Mouse (Mus musculus) MEL-GATA-1-ER (cell line): Measurements from ENCODE around the gene Neurog3.

Experiments
- DNase-seq: peaks from one replicate; pipeline ENCODE4 v3.0.0-alpha.2; 2012; ENCODE audit warnings: low read depth; ENCODE audit errors: extremely low read depth

The Neurog3 gene

DNA sequence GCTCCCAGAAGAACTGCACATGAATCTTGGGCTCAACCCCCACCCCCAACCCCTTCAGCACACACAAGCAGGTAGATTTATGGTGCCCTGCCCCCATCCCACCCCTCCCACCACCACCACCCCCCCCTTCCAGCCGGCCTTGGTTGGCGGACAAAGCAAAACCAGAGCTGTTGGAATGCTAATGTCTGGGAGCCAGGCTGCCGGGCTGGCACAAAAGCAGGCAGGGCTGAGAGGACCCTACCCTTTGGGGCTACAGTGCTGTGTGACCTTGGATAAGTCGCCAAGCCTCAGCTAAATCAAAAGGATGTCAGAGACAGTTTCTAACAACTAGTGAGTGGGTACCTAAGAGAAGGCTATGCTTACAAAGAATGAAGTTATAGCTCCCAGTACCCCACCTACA, 4.3 kb downstream of the Neurog3 start:
- DNase-seq = no peak

DNA sequence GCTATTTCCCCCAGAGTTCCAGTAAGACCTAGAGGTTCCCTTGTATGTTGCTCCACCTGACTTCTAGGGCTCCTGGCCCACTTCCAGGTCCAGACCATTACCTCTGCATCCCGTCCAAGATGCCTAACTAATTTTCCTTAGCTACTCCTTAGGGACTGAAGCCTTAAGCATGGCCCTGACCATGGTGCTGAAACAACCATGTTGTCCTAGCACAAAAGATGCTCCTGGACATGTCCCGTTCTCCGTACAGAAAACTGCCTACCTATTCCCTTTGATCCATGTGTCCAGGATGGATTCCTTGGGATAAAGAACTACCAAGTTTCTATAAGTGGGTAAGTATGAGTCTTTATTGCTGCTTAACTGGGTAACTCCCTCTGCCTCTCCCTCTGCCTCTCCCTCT, 5.2 kb downstream of the Neurog3 start:
- DNase-seq = no peak

DNA sequence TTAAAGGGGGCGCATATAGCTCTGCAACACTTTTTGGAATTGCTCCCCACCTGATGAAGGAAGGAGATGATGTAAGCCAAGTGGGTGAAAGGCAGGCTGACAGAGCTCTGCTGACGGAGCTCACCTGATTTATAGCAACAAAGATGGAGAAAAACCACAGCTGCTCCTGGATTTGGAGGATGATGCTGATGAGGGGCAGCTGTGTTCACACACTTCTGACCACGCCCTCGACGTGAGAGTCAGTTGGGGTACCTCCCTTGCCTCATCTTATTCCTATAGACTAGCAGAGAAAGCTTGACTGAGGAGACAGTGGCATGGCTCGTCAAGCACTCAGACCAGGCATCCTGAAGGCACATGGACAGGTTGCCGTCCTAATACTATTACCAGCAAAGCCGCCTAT, 10.9 kb downstream of the Neurog3 start, which contains the start of gene Fam241b:
TSS of gene Fam241b (minus strand) at position 101 of the 400 bp plus-strand sequence.
- DNase-seq = no peak

GRCm38 (mm10) chr10:62145957-62146356, 13.1 kb downstream of the Neurog3 start:
- DNase-seq = no peak

GRCm38 (mm10) chr10:62147466-62148248, 14.8 kb downstream of the Neurog3 start:
- no peak for DNase-seq

DNA sequence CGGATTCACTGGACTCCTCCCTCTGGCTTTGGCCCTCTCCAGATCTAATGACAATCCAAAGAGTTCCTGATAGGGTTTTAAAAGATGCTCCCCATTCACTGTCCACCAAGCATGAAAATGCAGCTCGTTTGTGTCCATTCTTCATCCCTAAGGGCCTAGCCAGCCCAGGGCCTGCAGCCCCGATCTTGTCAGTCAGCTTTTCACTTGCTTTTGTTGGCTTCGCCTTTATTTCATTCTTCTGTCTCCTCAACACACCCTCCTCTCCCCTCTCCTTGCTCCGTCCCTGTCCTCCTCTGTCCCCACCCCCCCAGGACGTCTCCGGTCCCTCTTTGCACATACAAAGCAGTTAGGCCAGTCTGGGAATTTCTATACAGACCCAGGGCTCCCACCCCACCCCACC, 17.0 kb downstream of the Neurog3 start:
- DNase-seq = no peak

- DNase-seq = no peak
These were observed 29.5 kb downstream of the Neurog3 start for GRCm38 (mm10) chr10:62162410-62162809.

DNA sequence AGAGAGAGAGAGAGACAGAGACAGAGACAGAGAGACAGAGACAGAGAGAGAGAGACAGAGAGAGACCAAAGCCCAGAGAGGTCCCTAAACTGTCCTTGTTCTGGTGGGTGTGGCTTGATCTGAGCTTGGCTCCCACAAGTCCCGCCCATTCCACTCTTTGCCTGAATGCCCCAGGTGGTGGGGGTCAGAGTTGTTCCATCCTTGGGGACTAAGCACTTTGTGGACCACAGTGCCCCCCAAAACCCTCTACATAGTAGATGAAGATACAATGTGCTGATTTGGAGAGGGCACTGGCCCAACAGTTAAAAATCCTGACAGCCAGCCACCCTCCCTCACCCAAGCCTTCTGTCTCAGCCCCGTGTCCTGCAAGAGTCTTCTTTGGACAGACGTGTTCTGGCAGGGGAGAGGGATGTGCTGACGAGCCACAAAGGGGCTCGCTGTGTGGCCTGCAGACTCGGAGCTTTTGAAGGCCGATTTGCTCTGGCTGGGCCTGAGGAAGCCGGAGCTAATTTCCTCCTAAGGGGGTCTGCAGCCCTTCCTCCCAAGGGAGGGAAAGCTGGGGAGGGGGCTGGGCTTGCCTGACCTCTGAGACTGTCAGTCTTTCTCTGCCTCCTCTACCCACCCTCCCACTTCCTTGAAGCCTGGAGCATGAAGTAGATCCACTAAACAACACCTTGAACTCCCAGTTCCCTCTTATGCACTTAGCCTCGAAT, 40.1 kb downstream of the Neurog3 start:
- no peak for DNase-seq

- no peak for DNase-seq
These were observed 41.1 kb downstream of the Neurog3 start for GRCm38 (mm10) chr10:62173941-62174448.

GRCm38 (mm10) chr10:62174533-62175313, 41.8 kb downstream of the Neurog3 start:
- DNase-seq = no peak

- no peak for DNase-seq
These were observed 47.1 kb downstream of the Neurog3 start for GRCm38 (mm10) chr10:62179944-62180343.

DNA sequence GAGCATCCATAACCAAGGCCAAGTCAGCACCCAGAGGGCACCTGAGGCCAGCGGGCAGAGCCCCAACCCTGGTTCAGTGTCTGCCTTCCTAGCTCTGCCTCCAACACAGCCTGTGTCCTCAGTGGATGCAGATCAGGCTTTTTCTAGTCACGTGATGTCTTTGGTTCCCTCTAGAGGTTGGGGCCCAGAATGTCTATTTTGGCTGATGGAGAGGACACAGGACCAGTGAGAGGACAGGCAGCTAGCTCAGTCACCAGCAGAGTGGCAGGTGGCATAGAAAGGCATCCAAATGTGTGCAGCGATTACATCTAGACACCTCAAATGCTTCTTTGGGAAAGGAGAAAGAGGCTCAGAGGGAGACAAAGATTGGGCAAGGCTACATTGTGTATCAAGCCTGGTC, 48.8 kb downstream of the Neurog3 start:
- DNase-seq = no peak

- no peak for DNase-seq
These were observed 49.7 kb downstream of the Neurog3 start for GRCm38 (mm10) chr10:62182471-62183014.

DNA sequence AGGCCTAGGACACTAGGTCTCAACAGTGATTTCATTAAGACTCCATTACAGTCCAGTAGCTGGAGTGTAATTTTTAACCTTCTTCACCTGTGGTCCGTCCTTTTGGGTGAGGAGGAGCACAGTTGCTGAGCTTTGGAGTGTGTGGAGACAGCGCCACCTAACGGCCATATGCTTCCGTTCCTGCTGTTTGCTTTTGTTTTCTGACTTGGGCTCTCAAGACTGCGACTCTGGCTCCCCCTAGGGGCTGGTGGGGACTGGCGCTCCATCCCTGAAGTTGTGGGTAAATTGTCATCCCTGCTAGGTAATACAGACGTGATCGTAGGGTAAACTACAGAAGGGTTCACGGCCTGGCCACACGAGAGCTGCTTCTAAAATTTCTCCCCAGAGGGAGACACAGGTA, 50.2 kb downstream of the Neurog3 start:
- DNase-seq = peak; percentile 84
